Mouse (Mus musculus): ENCODE data around the gene Taok2. TPM values are rescaled to one million over a fixed set of nuclear protein-coding genes. Genes with fewer than 3 reads are reported as not detected.
A peak's percentile ranks its signal among the peaks of the same experiment; 100 is the strongest.

Taok2 gene
- polyA plus RNA-seq, 1 experiment: 55.8 TPM

GRCm38 (mm10) chr7:126870520-126870891 lies 14.0 kb downstream of the Taok2 start:
- DNase-seq (ENCODE audit: low spot score): no peak

GRCm38 (mm10) chr7:126869780-126870519 lies 14.6 kb downstream of the Taok2 start:
- DNase-seq (ENCODE audit: low spot score): no peak

- no peak for DNase-seq (ENCODE audit: low spot score)
Observed at GRCm38 (mm10) chr7:126868003-126868402, 16.5 kb downstream of the Taok2 start.

- no peak for DNase-seq (ENCODE audit: low spot score)
Observed at GRCm38 (mm10) chr7:126867534-126867933, 17.0 kb downstream of the Taok2 start.

GRCm38 (mm10) chr7:126863791-126864190 lies 20.7 kb downstream of the Taok2 start:
- DNase-seq (ENCODE audit: low spot score): no peak

- DNase-seq (ENCODE audit: low spot score): peak; percentile 80
Observed at GRCm38 (mm10) chr7:126862147-126862784, 22.2 kb downstream of the Taok2 start, which contains the start of gene Ino80e. Gene Ino80e (minus strand): TSS chr7:126862377.

- DNase-seq (ENCODE audit: low spot score): peak; percentile 86
Observed at GRCm38 (mm10) chr7:126861429-126862130, 22.9 kb downstream of the Taok2 start, which contains the start of gene Hirip3. Gene Hirip3 (plus strand): TSS chr7:126861972.

GRCm38 (mm10) chr7:126860987-126861386 lies 23.5 kb downstream of the Taok2 start:
- no peak for DNase-seq (ENCODE audit: low spot score)

GRCm38 (mm10) chr7:126856741-126857420 lies 27.6 kb downstream of the Taok2 start:
- no peak for DNase-seq (ENCODE audit: low spot score)

GRCm38 (mm10) chr7:126855641-126856040 lies 28.9 kb downstream of the Taok2 start:
- no peak for DNase-seq (ENCODE audit: low spot score)

- DNase-seq (ENCODE audit: low spot score): no peak
Observed at GRCm38 (mm10) chr7:126853454-126853853, 31.0 kb downstream of the Taok2 start.

- DNase-seq (ENCODE audit: low spot score): no peak
Observed at GRCm38 (mm10) chr7:126851192-126851591, 33.3 kb downstream of the Taok2 start.

GRCm38 (mm10) chr7:126850161-126850560 lies 34.3 kb downstream of the Taok2 start:
- DNase-seq (ENCODE audit: low spot score): no peak

- DNase-seq (ENCODE audit: low spot score): no peak
Observed at GRCm38 (mm10) chr7:126848794-126849193, 35.7 kb downstream of the Taok2 start.

GRCm38 (mm10) chr7:126847421-126848398 lies 36.8 kb downstream of the Taok2 start:
- no peak for DNase-seq (ENCODE audit: low spot score)

GRCm38 (mm10) chr7:126847116-126847420 lies 37.4 kb downstream of the Taok2 start, which contains the start of gene Doc2a:
Gene Doc2a (plus strand): TSS chr7:126847416.
- DNase-seq (ENCODE audit: low spot score): no peak

- no peak for DNase-seq (ENCODE audit: low spot score)
Observed at GRCm38 (mm10) chr7:126845516-126845915, 39.0 kb downstream of the Taok2 start.

GRCm38 (mm10) chr7:126843276-126843675 lies 41.2 kb downstream of the Taok2 start:
- DNase-seq (ENCODE audit: low spot score): no peak

GRCm38 (mm10) chr7:126833294-126833693 lies 51.2 kb downstream of the Taok2 start:
- DNase-seq (ENCODE audit: low spot score): no peak

- no peak for DNase-seq (ENCODE audit: low spot score)
Observed at GRCm38 (mm10) chr7:126832036-126832598, 52.4 kb downstream of the Taok2 start.

GRCm38 (mm10) chr7:126831539-126831938 lies 53.0 kb downstream of the Taok2 start, which contains the start of gene 4930451I11Rik:
Gene 4930451I11Rik (minus strand): TSS chr7:126831639.
- DNase-seq (ENCODE audit: low spot score): no peak
